Mouse (Mus musculus) embryonic facial prominence, embryonic 13.5 days (tissue): ENCODE results near the gene Pgr. TPM values are rescaled to one million over a fixed set of nuclear protein-coding genes. Genes with fewer than 3 reads are reported as not detected.

Experiments used
- ATAC-seq: fragments of 200-750 bp; cut with Nextera tagmentation; 2 replicates; pipeline ENCODE4 v1.8.0; 2017; ENCODE audit warnings: low read depth; ENCODE audit not compliant: insufficient number of reproducible peaks, insufficient read depth, low FRiP score, low TSS enrichment
- H3K27ac ChIP-seq: fragments of 300-500 bp; sonication (generic); 2 replicates; pipeline ENCODE4 v1.5.1; 2015; ENCODE audit warnings: moderate library complexity, mild to moderate bottlenecking, inconsistent platforms
- H3K27me3 ChIP-seq: fragments of 300-500 bp; sonication (generic); 2 replicates; pipeline ENCODE4 v1.6.1; 2015; ENCODE audit warnings: mild to moderate bottlenecking, inconsistent platforms
- H3K36me3 ChIP-seq: fragments of 300-500 bp; sonication (generic); 2 replicates; pipeline ENCODE4 v1.6.1; 2015; ENCODE audit warnings: mild to moderate bottlenecking, inconsistent platforms
- H3K4me1 ChIP-seq: fragments of 300-500 bp; sonication (generic); 2 replicates; pipeline ENCODE4 v1.6.1; 2015; ENCODE audit warnings: inconsistent platforms
- H3K4me2 ChIP-seq: fragments of 300-500 bp; sonication (generic); 2 replicates; pipeline ENCODE4 v1.6.1; 2015; ENCODE audit warnings: moderate library complexity, mild to moderate bottlenecking, inconsistent platforms
- H3K4me3 ChIP-seq: fragments of 300-500 bp; sonication (generic); 2 replicates; pipeline ENCODE4 v1.5.1; 2015; ENCODE audit warnings: mild to moderate bottlenecking, inconsistent platforms
- H3K9ac ChIP-seq: fragments of 300-500 bp; sonication (generic); 2 replicates; pipeline ENCODE4 v1.6.1; 2015; ENCODE audit warnings: mild to moderate bottlenecking, inconsistent platforms
- H3K9me3 ChIP-seq: fragments of 300-500 bp; sonication (generic); 2 replicates; pipeline ENCODE4 v1.6.1; 2016; ENCODE audit warnings: inconsistent platforms
- WGBS: fragments of 180-500 bp; shearing (Covaris S2); methylation state at CpG from one replicate; pipeline ENCODE4 v1.1.7; 2015; ENCODE audit warnings: mixed read lengths; 5-methylcytosine and 5-hydroxymethylcytosine counted together
- polyA plus RNA-seq: library from polyadenylated mRNA; unstranded; fragments of >200 nt; fragmentation: Nextera tagmentation; extraction: Ambion mirVana; gene quantifications from 2 replicates; pipeline ENCODE4 v1.2.1, GENCODE M21; 2015

Gene Pgr
- 0.22 and 0.33 TPM in 2 replicates for polyA plus RNA-seq

DNA sequence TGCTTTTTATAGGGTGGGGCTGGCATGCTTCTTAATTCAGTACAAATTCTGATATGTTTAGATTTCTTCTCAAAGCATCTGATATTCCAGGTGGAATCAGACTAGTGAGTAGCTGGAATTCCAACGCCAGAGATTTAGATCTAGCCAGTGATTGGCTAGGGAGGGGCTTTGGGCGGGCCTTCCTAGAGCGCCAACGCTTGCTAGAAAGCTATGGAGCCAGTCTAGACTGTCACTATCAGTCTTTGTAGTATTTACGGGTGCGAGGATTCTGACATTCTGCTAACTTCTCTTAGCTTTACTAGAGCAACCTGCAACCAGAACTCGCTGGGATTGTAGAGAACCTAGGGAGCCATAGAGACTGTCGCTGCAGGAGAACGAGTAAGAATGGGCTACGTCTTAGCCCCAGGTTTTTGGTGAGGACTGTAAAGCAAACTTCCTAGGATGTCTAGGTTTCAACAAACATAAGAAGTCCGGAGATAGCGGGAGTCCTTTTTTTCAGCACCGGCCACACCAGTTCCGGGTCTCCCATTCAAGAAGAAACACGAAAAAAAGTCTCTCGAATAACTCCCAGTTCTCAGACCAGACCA is at the start of gene Pgr:
Pgr (plus strand) TSS at position 218 of the 587 bp plus-strand sequence.
- no peak for ATAC-seq
- peaks cover 60% of the 10 kb centered on the region for H3K27me3 ChIP-seq
- no peaks in the 10 kb centered on the region for H3K36me3 ChIP-seq
- H3K4me3 ChIP-seq: peak within 1 kb of the TSS; percentile 59
- no peaks in the 10 kb centered on the region for H3K9me3 ChIP-seq
- H3K27ac ChIP-seq: no peak within 1 kb of the TSS
- 0 out of 2 replicates have a peak within 1 kb of the TSS, but pooled peaks have one; percentile 21 for H3K9ac ChIP-seq
- WGBS: 2% methylated on average over 16 of the region's 16 CpGs
- peaks cover 24% of the 10 kb centered on the region for H3K4me1 ChIP-seq
- peak within 1 kb of the TSS; percentile 95 for H3K4me2 ChIP-seq

DNA sequence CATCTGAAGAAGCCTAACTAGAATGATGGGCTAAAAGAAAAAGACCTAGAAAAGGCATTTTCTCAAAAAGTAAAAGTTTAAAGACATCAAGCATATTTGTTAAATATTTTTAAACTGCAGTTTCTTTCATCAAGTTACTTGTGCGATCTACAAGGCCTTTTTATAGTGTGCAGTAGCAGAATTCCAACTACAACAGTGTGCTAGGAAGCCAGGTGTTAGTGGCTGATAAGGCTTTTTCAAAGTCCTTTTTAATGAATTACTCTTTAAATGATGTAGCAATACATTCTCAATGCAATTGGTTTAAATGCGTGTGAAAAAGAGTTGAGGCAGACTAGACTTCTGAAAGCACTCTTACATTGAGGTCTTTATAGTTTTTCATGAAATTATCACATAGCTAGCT is 42.2 kb upstream of the Pgr start:
- Histone ChIP-seq H3K4me1 (no peaks in the 10 kb centered on the region), H3K4me3 (no peak overlapping the region), H3K27me3 (no peaks in the 10 kb centered on the region), H3K9me3 (no peaks in the 10 kb centered on the region), H3K36me3 (no peaks in the 10 kb centered on the region), H3K4me2 (no peak overlapping the region), H3K9ac (no peak overlapping the region), H3K27ac (no peak overlapping the region)
- 92% methylated on average over 2 of the region's 2 CpGs for WGBS
- ATAC-seq: no peak

DNA sequence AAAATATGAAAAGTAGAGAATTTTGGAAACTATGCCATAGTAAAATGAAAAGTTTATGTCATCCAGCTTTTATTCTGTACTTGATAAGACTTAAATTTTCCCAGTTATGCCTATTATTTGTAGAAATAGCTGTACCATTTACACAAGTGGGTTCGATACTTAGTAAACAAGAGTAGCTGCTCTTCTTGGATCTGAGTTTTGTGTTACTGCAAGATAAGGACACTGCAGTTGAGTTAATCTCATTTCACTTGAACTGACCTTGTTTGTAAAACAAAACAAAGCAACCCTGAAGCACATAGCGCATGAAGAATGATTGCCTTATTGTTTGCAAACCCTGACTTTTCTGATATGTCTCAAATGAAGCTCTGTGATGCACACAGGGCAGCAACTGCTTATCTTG is 31.1 kb upstream of the Pgr start:
- Histone ChIP-seq H3K9me3 (no peaks in the 10 kb centered on the region), H3K36me3 (no peaks in the 10 kb centered on the region), H3K27ac (no peak overlapping the region), H3K9ac (no peak overlapping the region), H3K27me3 (no peaks in the 10 kb centered on the region), H3K4me2 (no peak overlapping the region), H3K4me1 (no peaks in the 10 kb centered on the region), H3K4me3 (no peak overlapping the region)
- ATAC-seq: no peak
- WGBS: 87% methylated on average over 2 of the region's 2 CpGs

DNA sequence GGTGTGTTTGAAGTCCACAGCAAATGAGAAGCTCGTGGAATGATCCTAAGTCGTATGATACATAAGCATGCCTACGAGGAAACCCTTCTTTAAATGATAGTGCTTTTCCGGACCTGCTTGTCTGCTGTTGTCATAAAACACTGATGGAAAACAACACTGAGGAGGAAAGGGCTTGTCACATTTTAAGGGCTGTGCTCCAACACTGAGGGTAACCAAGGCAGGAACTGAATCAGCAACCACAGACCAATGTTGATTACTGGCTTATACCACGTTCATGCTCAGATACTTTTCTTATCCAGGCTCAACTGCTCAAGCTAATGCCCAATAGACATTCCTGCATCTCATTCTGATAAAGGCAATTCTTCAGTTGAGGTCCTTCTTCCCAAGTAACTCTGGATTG is 4.4 kb upstream of the Pgr start:
- H3K27ac ChIP-seq: no peak overlapping the region
- no peak for ATAC-seq
- 82% methylated on average over 5 of the region's 5 CpGs for WGBS
- no peak overlapping the region for H3K4me2 ChIP-seq
- no peaks in the 10 kb centered on the region for H3K36me3 ChIP-seq
- peaks cover 24% of the 10 kb centered on the region for H3K27me3 ChIP-seq
- H3K4me3 ChIP-seq: no peak overlapping the region
- peaks cover 6% of the 10 kb centered on the region for H3K4me1 ChIP-seq
- H3K9ac ChIP-seq: no peak overlapping the region
- no peaks in the 10 kb centered on the region for H3K9me3 ChIP-seq

DNA sequence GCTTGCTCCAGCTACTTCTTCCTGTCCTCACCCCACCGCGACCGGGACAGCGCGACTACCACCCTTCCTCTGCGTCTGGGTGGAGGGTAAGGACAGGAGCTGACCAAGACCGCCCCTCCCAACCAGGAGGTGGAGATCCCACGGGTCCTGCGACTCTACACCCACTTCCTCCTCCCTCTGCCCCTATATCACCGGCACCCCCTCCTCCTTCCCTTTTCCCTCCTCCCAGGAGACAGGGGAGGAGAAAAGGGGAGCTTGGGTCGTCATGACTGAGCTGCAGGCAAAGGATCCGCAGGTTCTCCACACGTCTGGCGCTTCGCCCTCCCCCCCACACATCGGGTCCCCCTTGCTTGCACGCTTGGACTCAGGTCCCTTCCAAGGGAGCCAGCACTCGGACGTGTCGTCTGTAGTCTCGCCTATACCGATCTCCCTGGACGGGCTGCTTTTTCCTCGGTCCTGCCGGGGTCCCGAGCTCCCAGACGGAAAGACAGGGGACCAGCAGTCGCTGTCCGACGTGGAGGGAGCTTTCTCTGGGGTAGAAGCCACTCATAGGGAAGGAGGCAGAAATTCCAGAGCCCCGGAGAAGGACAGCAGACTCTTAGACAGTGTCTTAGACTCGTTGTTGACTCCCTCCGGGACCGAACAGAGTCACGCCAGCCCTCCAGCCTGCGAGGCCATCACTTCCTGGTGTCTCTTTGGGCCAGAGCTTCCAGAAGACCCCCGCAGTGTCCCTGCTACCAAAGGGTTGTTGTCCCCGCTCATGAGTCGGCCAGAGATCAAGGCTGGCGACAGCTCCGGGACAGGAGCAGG is 775 bp downstream of the Pgr start:
- H3K4me3 ChIP-seq: peak overlapping the region; percentile 59
- no peaks in the 10 kb centered on the region for H3K9me3 ChIP-seq
- no peak overlapping the region for H3K27ac ChIP-seq
- under 1% methylated on average over 41 of the region's 41 CpGs for WGBS
- H3K9ac ChIP-seq: peak overlapping the region; percentile 69
- ATAC-seq: no peak
- H3K4me2 ChIP-seq: peak overlapping the region; percentile 95
- H3K36me3 ChIP-seq: no peaks in the 10 kb centered on the region
- H3K4me1 ChIP-seq: peaks cover 24% of the 10 kb centered on the region
- peaks cover 60% of the 10 kb centered on the region for H3K27me3 ChIP-seq

DNA sequence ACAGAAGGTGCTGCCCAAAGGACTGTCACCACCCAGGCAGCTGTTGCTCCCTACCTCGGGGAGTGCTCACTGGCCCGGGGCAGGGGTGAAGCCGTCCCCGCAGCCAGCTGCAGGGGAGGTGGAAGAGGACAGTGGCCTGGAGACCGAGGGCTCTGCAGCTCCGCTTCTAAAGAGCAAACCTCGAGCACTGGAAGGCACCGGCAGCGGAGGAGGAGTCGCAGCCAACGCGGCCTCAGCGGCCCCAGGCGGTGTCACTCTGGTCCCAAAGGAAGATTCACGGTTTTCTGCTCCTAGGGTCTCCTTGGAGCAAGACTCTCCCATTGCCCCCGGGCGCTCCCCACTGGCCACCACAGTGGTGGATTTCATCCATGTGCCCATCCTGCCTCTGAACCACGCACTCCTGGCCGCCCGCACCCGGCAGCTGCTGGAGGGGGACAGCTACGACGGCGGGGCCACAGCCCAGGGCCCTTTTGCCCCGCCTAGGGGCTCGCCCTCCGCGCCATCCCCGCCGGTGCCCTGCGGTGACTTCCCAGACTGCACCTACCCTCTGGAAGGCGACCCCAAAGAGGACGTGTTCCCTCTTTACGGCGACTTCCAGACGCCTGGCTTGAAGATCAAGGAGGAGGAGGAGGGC is 1.5 kb downstream of the Pgr start:
- peak overlapping the region; percentile 69 for H3K9ac ChIP-seq

DNA sequence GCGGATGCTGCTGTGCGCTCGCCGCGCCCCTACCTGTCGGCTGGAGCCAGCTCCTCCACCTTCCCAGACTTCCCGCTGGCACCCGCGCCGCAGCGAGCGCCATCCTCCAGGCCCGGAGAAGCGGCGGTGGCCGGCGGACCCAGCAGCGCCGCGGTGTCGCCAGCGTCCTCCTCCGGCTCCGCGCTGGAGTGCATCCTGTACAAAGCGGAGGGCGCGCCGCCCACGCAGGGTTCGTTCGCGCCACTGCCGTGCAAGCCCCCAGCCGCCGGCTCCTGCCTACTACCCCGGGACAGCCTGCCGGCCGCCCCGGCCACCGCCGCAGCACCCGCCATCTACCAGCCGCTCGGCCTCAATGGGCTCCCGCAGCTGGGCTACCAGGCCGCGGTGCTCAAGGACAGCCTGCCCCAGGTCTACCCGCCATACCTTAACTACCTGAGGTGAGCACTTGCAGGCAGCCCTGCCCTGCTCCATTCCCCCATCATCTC is 2.1 kb downstream of the Pgr start:
- peak overlapping the region; percentile 59 for H3K4me3 ChIP-seq
- H3K27ac ChIP-seq: no peak overlapping the region
- H3K9ac ChIP-seq: peak overlapping the region; percentile 69
- no peaks in the 10 kb centered on the region for H3K36me3 ChIP-seq
- peak; percentile 58 for ATAC-seq
- H3K9me3 ChIP-seq: no peaks in the 10 kb centered on the region
- peaks cover 60% of the 10 kb centered on the region for H3K27me3 ChIP-seq
- peaks cover 24% of the 10 kb centered on the region for H3K4me1 ChIP-seq
- H3K4me2 ChIP-seq: peak overlapping the region; percentile 95
- WGBS: under 1% methylated on average over 46 of the region's 49 CpGs

More for the DNA sequence above, 1.5 kb downstream of the Pgr start:
- peaks cover 60% of the 10 kb centered on the region for H3K27me3 ChIP-seq
- WGBS: under 1% methylated on average over 36 of the region's 36 CpGs
- peak; percentile 63 for ATAC-seq
- no peaks in the 10 kb centered on the region for H3K9me3 ChIP-seq
- H3K27ac ChIP-seq: no peak overlapping the region
- H3K4me2 ChIP-seq: peak overlapping the region; percentile 95
- peaks cover 24% of the 10 kb centered on the region for H3K4me1 ChIP-seq
- H3K36me3 ChIP-seq: no peaks in the 10 kb centered on the region
- peak overlapping the region; percentile 59 for H3K4me3 ChIP-seq

DNA sequence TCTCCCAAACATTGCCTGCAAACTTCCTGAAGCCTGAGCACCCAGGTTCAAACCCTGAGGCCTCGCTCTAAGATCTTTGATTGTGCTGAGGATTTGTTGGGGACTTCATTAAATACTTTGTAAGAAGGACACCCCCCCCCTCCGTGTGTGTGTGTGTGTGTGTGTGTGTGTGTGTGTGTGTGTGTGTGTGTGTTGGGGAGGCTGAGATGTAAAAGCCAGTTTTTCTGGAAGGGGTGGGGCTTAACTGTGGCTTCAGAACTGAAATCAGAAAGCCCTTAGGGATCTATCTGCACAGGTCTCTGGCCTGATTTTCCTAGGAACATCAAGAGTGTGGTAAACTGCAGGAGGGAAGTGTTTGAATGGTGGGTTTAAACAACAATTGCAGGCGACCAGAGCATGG is 2.6 kb downstream of the Pgr start:
- no peak overlapping the region for H3K9ac ChIP-seq
- H3K27me3 ChIP-seq: peaks cover 60% of the 10 kb centered on the region
- no peak for ATAC-seq
- H3K4me3 ChIP-seq: peak overlapping the region; percentile 59
- H3K27ac ChIP-seq: no peak overlapping the region
- no peaks in the 10 kb centered on the region for H3K9me3 ChIP-seq
- H3K36me3 ChIP-seq: no peaks in the 10 kb centered on the region
- H3K4me1 ChIP-seq: peaks cover 24% of the 10 kb centered on the region
- peak overlapping the region; percentile 95 for H3K4me2 ChIP-seq
- WGBS: 18% methylated on average over 3 of the region's 3 CpGs

DNA sequence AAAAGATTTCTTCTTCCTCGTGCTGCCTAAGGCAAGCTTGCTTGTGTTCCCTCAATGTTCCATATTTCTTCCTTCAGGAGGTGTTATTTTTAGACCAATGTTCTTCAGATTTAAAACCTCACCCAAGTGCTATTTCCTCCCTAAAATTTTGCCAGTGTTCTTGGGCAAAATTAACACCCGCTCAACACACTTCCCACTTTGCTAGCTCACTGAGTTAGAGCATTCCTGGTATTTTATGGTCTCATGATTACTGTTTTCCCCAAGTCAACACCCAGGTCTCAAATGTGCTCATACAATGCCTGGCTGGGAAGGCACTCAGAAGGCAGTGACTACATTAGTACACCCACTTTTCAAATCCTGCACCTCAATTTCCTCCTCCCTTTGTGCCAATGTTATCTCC is 27.9 kb downstream of the Pgr start:
- H3K27ac ChIP-seq: no peak overlapping the region
- H3K4me3 ChIP-seq: no peak overlapping the region
- ATAC-seq: no peak
- WGBS: 90% methylated on average over 2 of the region's 2 CpGs
- H3K9me3 ChIP-seq: no peaks in the 10 kb centered on the region
- no peaks in the 10 kb centered on the region for H3K27me3 ChIP-seq
- no peak overlapping the region for H3K4me2 ChIP-seq
- no peaks in the 10 kb centered on the region for H3K36me3 ChIP-seq
- H3K4me1 ChIP-seq: no peaks in the 10 kb centered on the region
- no peak overlapping the region for H3K9ac ChIP-seq

DNA sequence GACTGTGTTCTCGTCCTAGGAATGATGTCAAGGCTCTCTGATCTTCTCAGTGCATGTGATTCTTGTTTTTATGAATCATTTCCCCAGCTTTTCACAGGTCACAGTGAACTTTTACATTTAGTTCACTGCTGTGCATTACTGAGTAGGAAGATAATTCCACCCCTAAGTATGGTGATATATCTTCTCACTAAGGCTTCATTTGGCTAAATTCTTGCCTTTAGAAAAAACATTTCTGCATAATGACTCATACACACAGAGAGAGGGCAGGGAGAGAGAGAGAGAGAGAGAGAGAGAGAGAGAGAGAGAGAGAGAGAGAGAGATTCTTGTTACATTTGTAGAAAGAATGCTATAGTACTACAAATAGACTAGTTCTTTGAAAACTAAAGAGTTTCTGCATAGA is 38.1 kb downstream of the Pgr start:
- Histone ChIP-seq H3K4me2 (no peak overlapping the region), H3K27ac (no peak overlapping the region), H3K36me3 (no peaks in the 10 kb centered on the region), H3K9me3 (no peaks in the 10 kb centered on the region), H3K4me3 (no peak overlapping the region), H3K4me1 (no peaks in the 10 kb centered on the region), H3K27me3 (no peaks in the 10 kb centered on the region), H3K9ac (no peak overlapping the region)
- 33% methylated on average over 1 of the region's 1 CpGs for WGBS
- no peak for ATAC-seq

DNA sequence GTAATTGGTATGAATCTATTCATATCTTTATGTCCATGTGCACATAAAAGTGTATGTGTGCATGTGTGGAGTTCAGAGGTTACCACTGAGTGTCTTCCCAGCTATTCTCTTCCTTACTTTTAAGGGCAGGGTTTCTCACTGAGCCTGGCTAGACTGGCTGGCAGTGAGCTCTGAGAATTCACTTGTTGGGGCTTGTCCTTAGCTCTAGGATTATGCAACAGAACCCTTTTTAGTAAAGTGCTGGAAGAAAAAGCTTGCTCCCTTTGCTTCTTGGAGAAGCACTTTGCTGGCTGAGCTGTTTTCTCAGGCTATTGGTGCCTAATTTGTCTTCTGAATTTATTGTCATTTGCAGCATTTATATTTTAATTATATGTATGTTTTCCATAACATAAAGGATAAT is 53.7 kb downstream of the Pgr start:
- Histone ChIP-seq H3K4me2 (no peak overlapping the region), H3K36me3 (no peaks in the 10 kb centered on the region), H3K4me3 (no peak overlapping the region), H3K4me1 (no peaks in the 10 kb centered on the region), H3K27ac (no peak overlapping the region), H3K9me3 (no peaks in the 10 kb centered on the region), H3K27me3 (no peaks in the 10 kb centered on the region), H3K9ac (no peak overlapping the region)
- ATAC-seq: no peak
